Mouse (Mus musculus): Measurements from ENCODE around the gene Zfp654. TPM values are rescaled to one million over a fixed set of nuclear protein-coding genes. Genes with fewer than 3 reads are reported as not detected.

Gene Zfp654
- polyA plus RNA-seq, 2 experiments: 2.4 to 3.3 TPM

DNA sequence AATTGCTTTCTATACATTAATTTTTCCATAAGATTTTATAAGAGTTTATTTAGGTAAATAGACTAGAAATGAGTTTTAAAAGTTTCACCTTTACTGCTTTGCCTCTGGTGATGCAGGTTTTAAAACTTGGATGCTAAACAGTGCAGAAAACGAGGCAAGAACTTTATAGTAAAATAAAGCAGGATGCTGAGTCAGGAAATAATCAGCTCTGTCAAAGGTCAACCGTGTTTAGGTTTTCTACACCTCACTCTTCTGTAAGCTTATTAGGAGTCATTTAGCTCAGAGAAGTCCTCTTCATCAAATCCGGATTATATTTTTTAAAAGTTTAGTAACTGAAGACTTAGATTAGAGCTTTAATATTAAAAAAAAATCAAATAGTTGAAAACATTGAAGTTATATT, 5.5 kb upstream of the Zfp654 start:
- Histone ChIP-seq H3K27ac (no peak overlapping the region), H3K27me3 (ENCODE audit: control insufficient read depth, insufficient read depth, low read length) (no peaks in the 10 kb centered on the region), H3K9ac (replicated peaks) (no peak overlapping the region), H3K4me2 (ENCODE audit: low read depth) (no peak overlapping the region), H3K4me1 (replicated peaks; ENCODE audit: control insufficient read depth in 2 of 2, insufficient read depth in 2 of 2, low read length in 1 of 2) (peaks cover 0 to 5% of the 10 kb centered on the region in 2 experiments; a peak in 3 of 4 replicates), H3K4me3 (ENCODE audit: insufficient read depth in 1 of 2, low read depth in 2 of 2, low read length in 2 of 2) (no peak overlapping the region), H3K9me3 (ENCODE audit: control insufficient read depth, low read length) (no peaks in the 10 kb centered on the region), H3K36me3 (replicated peaks; ENCODE audit: control insufficient read depth, insufficient read depth, low read depth) (peaks cover 21% of the 10 kb centered on the region)
- TF ChIP-seq EP300 (IDR thresholded peaks at IDR 0.05; ENCODE audit: low read depth) (no peak), CTCF (IDR thresholded peaks at IDR 0.05; ENCODE audit: low read depth) (no peak)
- 65% methylated on average over 3 of the region's 3 CpGs for WGBS (ENCODE audit: insufficient replicate concordance)
- DNase-seq (ENCODE audit: low read depth in 3 of 3, low spot score in 3 of 3) (no peak), ATAC-seq (ENCODE audit: insufficient read depth) (no peak)

DNA sequence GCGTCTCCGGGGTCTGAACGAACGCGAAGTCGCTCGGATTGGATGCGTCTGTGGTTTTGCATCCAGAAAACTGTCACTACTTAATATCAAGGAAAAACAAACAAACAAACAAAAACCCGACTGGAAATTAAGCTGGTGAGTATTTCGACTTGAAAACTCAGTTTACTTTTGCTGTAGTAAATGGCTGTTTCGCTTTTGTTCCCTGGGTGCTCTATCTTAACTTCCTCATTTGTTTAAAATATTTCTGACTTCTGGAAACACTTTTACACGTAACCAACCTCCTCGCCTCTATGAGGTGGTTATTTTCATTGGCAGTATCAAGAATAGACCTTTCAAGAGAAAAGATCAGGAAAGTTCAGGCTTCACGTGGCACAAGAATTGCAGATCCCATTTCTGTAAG, 1.4 kb upstream of the Zfp654 start:
- Histone ChIP-seq H3K36me3 (replicated peaks; ENCODE audit: control insufficient read depth, insufficient read depth, low read depth) (peaks cover 21% of the 10 kb centered on the region), H3K9me3 (ENCODE audit: control insufficient read depth, low read length) (no peaks in the 10 kb centered on the region), H3K27me3 (ENCODE audit: control insufficient read depth, insufficient read depth, low read length) (no peaks in the 10 kb centered on the region), H3K4me3 (ENCODE audit: insufficient read depth in 1 of 2, low read depth in 2 of 2, low read length in 2 of 2) (peak overlapping the region; percentile 82 to 85), H3K4me2 (ENCODE audit: low read depth) (peak overlapping the region; percentile 89), H3K27ac (peak overlapping the region; percentile 92), H3K4me1 (replicated peaks; ENCODE audit: control insufficient read depth in 2 of 2, insufficient read depth in 2 of 2, low read length in 1 of 2) (peaks cover 0 to 7% of the 10 kb centered on the region in 2 experiments; a peak in 3 of 4 replicates), H3K9ac (replicated peaks) (peak overlapping the region; percentile 92)
- ATAC-seq (ENCODE audit: insufficient read depth) (no peak), DNase-seq (ENCODE audit: low read depth in 3 of 3, low spot score in 3 of 3) (no peak)
- 1% methylated on average over 14 of the region's 14 CpGs for WGBS (ENCODE audit: insufficient replicate concordance)
- TF ChIP-seq CTCF (IDR thresholded peaks at IDR 0.05; ENCODE audit: low read depth): no peak
- TF ChIP-seq EP300 (IDR thresholded peaks at IDR 0.05; ENCODE audit: low read depth): no peak

DNA sequence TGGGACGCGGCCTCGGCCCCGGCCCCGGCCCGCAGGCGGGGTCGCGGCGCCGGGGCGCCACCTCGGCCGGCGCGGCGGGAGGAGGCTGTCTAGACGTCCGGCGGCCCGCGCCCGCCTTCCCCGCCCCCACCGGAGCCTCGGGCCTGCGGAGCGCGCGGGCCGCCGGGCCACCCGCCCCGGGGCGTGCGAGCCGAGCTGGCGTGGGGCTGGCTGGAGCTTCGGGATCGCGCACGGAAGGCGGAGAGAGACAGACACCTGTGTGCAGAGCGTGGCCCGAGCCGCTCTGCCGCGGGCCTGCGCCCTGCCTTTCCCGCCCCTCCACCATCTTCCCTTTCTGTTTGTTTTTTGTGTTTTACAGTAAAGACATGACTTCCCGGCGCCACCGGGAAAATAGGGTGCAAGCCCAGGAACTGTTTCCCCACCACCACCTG, 1.0 kb upstream of the Zfp654 start:
- WGBS (ENCODE audit: insufficient replicate concordance): 0% methylated on average over 52 of the region's 53 CpGs
- DNase-seq (ENCODE audit: low read depth in 3 of 3, low spot score in 3 of 3): no peak
- H3K36me3 ChIP-seq (replicated peaks; ENCODE audit: control insufficient read depth, insufficient read depth, low read depth): peaks cover 21% of the 10 kb centered on the region
- peak; percentile 35 for ATAC-seq (ENCODE audit: insufficient read depth)
- no peaks in the 10 kb centered on the region for H3K9me3 ChIP-seq (ENCODE audit: control insufficient read depth, low read length)
- peak overlapping the region; percentile 92 for H3K9ac ChIP-seq (replicated peaks)
- H3K27ac ChIP-seq: peak overlapping the region; percentile 92
- peak overlapping the region; percentile 82 to 85 for H3K4me3 ChIP-seq (ENCODE audit: insufficient read depth in 1 of 2, low read depth in 2 of 2, low read length in 2 of 2)
- no peaks in the 10 kb centered on the region for H3K27me3 ChIP-seq (ENCODE audit: control insufficient read depth, insufficient read depth, low read length)
- H3K4me2 ChIP-seq (ENCODE audit: low read depth): peak overlapping the region; percentile 89
- H3K4me1 ChIP-seq (replicated peaks; ENCODE audit: control insufficient read depth in 2 of 2, insufficient read depth in 2 of 2, low read length in 1 of 2): peaks cover 0 to 7% of the 10 kb centered on the region in 2 experiments; a peak in 3 of 4 replicates
- TF ChIP-seq CTCF (IDR thresholded peaks at IDR 0.05; ENCODE audit: low read depth) (no peak), EP300 (IDR thresholded peaks at IDR 0.05; ENCODE audit: low read depth) (no peak)

DNA sequence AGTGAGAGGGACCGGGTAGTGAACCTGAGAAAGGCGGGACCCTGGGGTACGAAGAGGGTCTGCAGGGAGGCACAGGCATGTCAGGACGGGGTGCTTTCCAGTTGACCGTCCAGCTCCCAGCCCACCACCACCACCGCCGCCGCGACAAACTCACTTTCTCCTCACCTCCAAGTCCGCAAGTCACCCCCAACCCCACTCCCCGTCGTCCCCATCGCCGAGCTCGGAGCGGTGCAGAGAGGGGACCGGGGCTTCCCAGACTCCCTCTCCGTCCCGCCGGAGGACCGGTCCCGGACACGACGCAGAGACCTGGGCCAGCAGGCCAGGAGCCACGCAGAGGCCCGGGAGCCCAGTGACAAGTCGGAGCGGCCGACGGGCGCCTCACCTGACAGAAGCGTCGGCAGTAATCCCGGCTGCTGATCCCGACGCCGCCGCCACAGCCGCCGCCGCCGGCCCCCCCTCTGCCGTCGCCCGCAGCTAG, 328 bp downstream of the Zfp654 start:
- H3K9me3 ChIP-seq (ENCODE audit: control insufficient read depth, low read length): no peaks in the 10 kb centered on the region
- TF ChIP-seq CTCF (IDR thresholded peaks at IDR 0.05; ENCODE audit: low read depth): no peak
- TF ChIP-seq EP300 (IDR thresholded peaks at IDR 0.05; ENCODE audit: low read depth): no peak
- peaks cover 16% of the 10 kb centered on the region for H3K36me3 ChIP-seq (replicated peaks; ENCODE audit: control insufficient read depth, insufficient read depth, low read depth)
- DNase-seq (ENCODE audit: low read depth in 3 of 3, low spot score in 3 of 3) (no peak), ATAC-seq (ENCODE audit: insufficient read depth) (peak; percentile 36)
- peak overlapping the region; percentile 92 for H3K4me2 ChIP-seq (ENCODE audit: low read depth)
- WGBS (ENCODE audit: insufficient replicate concordance): under 1% methylated on average over 45 of the region's 45 CpGs
- no peaks in the 10 kb centered on the region for H3K27me3 ChIP-seq (ENCODE audit: control insufficient read depth, insufficient read depth, low read length)
- H3K4me3 ChIP-seq (ENCODE audit: insufficient read depth in 1 of 2, low read depth in 2 of 2, low read length in 2 of 2): peak overlapping the region; percentile 85 to 97
- peak overlapping the region; percentile 81 for H3K27ac ChIP-seq
- H3K4me1 ChIP-seq (replicated peaks; ENCODE audit: control insufficient read depth in 2 of 2, insufficient read depth in 2 of 2, low read length in 1 of 2): peaks cover 0 to 7% of the 10 kb centered on the region in 2 experiments; a peak in 3 of 4 replicates
- H3K9ac ChIP-seq (replicated peaks): peak overlapping the region; percentile 79

DNA sequence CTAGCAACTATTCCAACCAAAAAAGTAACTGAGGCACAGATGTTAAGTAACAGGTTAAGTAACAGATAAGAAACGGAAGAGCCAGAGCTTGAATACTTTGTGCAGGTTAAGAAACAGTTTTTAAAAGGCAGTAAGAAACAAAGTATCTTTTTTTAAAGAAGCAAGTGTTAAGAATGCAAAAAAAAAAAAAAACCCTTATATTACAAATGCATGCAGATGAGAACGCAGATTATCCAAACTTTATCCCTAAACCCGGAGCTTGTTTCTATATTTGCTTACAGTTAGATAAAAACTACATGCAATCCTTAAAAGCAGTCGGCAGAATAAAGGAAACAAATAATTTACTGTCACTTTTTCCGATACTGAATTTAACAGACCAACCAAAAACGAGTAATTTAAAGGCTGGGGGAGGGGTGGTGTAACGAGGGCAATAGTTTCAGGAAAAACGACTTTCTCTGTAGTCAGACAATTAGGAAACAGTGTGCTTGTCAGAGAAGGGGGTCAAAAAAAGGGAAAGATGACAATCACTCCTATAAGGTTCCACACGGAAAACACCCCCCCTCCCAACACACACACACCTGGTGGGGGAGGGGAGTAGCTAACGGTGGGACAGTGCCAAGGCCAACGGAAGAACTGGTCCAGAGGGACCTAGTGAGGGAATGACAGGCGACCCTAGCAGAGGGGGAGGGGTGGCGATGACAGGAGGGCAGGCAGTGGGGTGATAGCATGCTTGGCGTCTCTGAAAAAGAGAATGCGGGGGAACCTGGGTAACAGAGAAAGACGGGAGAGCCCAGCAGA, 966 bp downstream of the Zfp654 start:
- H3K27me3 ChIP-seq (ENCODE audit: control insufficient read depth, insufficient read depth, low read length): no peaks in the 10 kb centered on the region
- peak overlapping the region; percentile 79 for H3K9ac ChIP-seq (replicated peaks)
- H3K4me1 ChIP-seq (replicated peaks; ENCODE audit: control insufficient read depth in 2 of 2, insufficient read depth in 2 of 2, low read length in 1 of 2): peaks cover 0 to 7% of the 10 kb centered on the region in 2 experiments; a peak in 3 of 4 replicates
- H3K9me3 ChIP-seq (ENCODE audit: control insufficient read depth, low read length): no peaks in the 10 kb centered on the region
- DNase-seq (ENCODE audit: low read depth in 3 of 3, low spot score in 3 of 3) (no peak), ATAC-seq (ENCODE audit: insufficient read depth) (no peak)
- TF ChIP-seq EP300 (IDR thresholded peaks at IDR 0.05; ENCODE audit: low read depth): no peak
- TF ChIP-seq CTCF (IDR thresholded peaks at IDR 0.05; ENCODE audit: low read depth): no peak
- WGBS (ENCODE audit: insufficient replicate concordance): under 1% methylated on average over 16 of the region's 16 CpGs
- peak overlapping the region; percentile 85 to 97 for H3K4me3 ChIP-seq (ENCODE audit: insufficient read depth in 1 of 2, low read depth in 2 of 2, low read length in 2 of 2)
- H3K36me3 ChIP-seq (replicated peaks; ENCODE audit: control insufficient read depth, insufficient read depth, low read depth): peaks cover 9% of the 10 kb centered on the region
- peak overlapping the region; percentile 92 for H3K4me2 ChIP-seq (ENCODE audit: low read depth)
- H3K27ac ChIP-seq: peak overlapping the region; percentile 81

Data from liver, embryonic 14.5 days (tissue).